Mouse (Mus musculus): ENCODE results near the gene Myh6. TPM values are rescaled to one million over a fixed set of nuclear protein-coding genes. Genes with fewer than 3 reads are reported as not detected.
"Not testable (repeated sequence)": the region's sequence is repeated elsewhere in the genome, so short reads cannot be mapped to it uniquely, and the experiment has no call there.

The Myh6 gene
- total RNA-seq, 4 experiments from 2014 or later, result not detected

DNA sequence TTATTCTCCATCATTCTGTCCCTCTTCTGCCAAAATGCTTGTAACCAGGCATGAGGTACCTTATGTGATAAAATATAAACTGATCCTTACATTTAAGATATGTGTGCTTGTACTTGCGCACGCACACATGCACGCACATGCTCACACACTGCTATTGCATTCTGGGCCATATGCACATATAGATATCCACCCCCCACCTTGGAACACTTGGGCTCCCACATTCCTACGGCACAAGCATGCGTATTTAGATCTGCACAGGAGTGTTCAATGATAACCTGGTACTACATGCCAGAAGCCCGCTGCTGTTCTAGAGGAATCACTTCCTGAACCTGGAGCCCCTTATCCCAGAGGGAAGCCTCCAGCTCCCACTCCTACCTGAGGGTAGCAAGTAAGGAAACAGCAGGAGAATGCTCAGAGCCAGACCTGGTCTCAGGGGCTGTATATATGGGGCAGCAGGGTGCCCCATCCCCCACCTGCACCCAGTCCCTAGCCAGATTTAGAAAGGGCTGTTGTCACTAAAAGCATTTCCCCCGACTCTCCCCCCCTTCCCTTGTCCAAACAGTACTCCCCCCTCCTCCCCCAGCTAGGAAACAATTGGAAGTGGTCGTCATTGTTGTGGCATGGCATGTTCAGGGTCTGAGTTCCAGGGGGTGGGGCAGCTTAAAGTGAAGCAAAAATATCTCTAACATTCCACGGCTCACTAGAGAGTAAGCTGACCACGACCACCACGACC is 27.6 kb upstream of the Myh6 start, which contains the start of gene Myh7:
Gene Myh7 (minus strand): TSS at position 491 of the 733 bp plus-strand sequence.
- DNase-seq, result no peak

- DNase-seq, result no peak
Observed at GRCm38 (mm10) chr14:54993636-54994035, 26.9 kb upstream of the Myh6 start.

DNA sequence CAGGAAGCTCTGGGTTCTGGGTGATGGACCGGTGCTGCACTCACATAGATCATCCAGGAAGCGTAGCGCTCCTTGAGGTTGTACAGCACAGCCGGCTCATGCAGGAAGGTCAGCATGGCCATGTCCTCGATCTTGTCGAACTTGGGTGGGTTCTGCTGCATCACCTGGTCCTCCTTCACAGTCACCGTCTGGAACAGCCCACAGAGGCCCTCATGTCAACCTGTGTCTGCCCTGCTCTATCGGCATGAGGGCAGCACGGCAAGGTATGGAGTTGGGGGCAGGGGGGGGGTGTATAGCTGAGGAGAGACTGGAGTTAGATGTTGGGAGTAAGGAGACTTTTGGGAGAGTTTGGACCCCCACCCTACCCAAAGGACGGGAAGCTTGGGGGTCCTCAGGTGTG is 25.5 kb upstream of the Myh6 start:
- DNase-seq, result no peak

- DNase-seq, result no peak
Observed at GRCm38 (mm10) chr14:54989886-54990441, 23.2 kb upstream of the Myh6 start.

- no peak for DNase-seq
Observed at GRCm38 (mm10) chr14:54988882-54989281, 22.2 kb upstream of the Myh6 start.

DNA sequence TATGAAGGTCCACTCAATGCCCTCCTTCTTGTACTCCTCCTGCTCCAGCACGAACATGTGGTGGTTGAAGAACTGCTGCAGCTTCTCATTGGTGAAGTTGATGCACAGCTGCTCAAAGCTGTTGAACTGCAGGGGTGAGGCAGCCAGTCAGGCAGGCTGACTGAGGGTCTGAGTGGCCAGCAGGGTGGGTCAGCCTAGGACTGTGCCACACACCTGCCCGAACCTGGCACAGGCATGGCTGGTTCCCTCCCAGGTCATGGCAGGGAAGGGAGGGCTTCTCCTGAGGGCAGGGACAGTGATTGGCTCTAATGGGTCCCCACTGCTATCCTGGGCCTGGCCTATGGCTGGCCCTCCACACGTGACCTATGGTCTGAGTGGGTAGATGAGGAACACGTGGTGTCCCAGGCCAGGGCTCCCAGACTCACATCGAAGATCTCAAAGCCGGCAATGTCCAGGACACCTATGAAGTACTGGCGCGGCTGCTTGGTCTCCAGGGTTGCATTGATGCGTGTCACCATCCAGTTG is 21.7 kb upstream of the Myh6 start:
- not testable (repeated sequence) for DNase-seq

DNA sequence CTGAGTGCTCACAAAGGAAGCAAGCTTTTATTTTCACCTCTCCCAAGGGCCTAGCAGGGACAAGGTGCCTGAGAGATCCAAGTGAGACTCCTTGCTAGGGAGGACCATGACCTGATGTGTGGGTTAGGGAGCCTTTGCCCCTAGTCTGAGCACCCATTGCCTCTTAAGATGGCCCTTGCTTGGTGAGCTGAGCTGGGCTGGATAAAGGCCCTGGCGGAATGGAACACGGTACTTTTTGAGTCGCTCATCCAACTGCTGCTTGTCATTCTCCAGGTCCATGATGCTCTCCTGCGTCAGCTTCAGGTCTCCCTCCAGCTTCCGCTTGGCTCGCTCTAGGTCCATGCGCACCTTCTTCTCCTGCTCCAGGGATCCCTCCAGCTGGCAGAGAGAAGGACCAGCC is 15.2 kb upstream of the Myh6 start:
- no peak for DNase-seq

GRCm38 (mm10) chr14:54978664-54979063 is 11.9 kb upstream of the Myh6 start:
- DNase-seq, result no peak

- no peak for DNase-seq
Observed at GRCm38 (mm10) chr14:54976633-54977032, 9.9 kb upstream of the Myh6 start, which contains the start of gene Gm17428. Gene Gm17428 (plus strand): TSS chr14:54976933.

DNA sequence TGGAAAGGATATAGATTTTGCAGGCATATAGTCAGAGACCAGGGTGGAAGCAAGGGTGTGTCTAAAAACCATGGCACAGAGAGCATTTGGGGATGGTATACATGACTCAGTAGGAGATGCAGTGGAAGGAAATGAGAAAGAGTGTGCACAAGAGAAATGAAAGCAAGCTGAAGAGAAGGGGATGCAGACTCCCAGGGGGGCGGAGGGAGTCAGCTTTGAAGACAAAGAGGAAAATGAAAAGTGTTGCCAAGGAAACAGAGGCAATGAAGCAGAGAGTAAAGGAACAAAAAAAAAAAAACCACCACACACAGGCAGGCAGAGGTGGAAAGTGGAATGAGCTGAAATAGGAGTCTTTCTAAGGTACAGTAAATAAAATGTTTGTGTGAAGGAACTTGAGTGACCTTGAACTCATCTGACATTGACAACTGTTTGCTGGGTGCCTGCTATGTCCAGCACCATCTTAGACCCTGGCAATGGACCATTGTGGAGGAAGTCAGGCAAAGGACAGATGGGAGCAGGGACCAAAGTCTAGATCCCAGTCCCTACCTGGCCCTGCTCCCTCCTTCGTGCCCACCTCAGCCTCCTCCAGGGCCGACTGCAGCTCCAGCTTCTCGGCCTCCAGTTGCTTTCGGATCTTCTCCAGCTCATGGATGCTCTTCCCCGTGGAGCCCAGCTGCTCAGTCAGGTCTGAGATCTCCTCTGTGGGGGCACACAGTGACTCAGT is 7.5 kb upstream of the Myh6 start:
- no peak for DNase-seq

DNA sequence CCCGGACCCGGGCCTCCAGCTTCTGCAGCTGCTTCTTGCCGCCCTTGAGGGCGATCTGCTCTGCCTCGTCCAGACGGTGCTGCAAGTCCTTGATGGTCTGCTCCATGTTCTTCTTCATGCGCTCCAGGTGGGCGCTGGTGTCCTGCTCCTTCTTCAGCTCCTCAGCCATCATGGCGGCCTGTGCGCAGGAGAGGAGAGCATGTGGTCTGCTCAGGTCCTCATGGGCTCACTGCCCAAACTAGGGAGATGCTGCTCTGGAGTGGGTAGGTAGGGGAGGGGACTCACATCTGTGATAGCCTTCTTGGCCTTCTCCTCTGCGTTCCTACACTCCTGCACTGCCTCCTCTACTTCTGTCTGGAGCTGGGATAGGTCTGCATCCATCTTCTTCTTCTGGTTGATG is 6.1 kb upstream of the Myh6 start:
- DNase-seq, result not testable (repeated sequence)

DNA sequence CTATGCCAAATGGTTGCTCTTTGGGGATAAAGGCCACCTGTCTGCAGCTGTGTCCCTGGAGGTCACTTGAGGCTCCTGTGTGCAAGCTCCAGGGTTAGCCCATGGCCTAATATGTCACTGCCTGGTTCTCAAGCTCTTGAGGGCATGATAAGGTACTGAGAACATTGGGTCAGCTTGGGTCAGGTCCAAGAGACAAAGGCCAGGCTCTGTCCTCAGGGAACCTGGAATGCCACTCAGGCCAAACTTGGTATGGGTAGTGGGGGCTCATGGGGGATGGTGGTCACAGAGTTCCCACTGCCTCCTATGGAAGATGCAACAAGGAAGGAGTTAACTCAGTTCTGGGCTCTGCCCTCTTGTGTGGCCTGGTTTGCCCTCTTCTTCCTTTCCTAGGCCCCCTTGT is 1.6 kb upstream of the Myh6 start:
- DNase-seq, result no peak

DNA sequence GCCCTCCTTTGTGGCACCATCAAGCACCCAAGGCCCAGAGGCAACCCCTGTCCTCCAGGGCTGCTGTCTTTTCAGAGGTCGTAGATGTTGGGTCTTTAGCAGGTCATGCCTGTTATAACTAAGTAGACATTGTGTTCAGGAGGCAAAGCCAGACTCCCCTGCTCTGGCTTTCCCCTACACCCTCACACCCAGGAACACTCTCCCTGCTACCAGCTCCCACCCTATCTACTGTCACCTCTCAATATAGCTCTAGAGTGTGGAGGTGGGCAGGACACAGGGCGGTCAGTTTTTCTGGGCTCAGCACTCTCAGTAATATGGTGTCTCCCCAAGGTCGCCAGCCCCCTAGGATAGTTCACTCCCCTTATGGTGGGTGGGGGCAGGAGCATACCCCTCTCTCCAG is 1.1 kb upstream of the Myh6 start:
- no peak for DNase-seq

- no peak for DNase-seq
Observed at GRCm38 (mm10) chr14:54965631-54966030, 1.1 kb downstream of the Myh6 start.

GRCm38 (mm10) chr14:54965044-54965443 is 1.7 kb downstream of the Myh6 start:
- no peak for DNase-seq

- DNase-seq, result no peak
Observed at GRCm38 (mm10) chr14:54963727-54964126, 3.0 kb downstream of the Myh6 start.

DNA sequence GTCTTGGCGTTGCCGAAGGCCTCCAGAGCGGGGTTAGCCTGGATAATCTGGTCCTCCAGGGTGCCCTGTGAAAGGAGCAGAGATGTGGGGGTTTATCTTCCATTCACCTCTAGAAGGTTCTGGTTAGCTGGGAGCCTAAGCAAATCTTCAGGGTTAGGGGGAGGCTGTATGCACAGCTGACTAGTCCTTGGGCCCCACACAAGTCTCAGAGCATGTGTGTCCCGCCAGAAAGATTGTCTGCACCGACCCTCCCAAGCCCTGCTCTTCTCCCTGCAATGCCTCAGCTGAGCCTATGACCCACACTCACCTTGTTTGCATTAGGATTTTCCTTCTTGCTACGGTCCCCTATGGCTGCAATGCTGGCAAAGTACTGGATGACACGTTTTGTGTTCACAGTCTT is 4.0 kb downstream of the Myh6 start:
- no peak for DNase-seq

GRCm38 (mm10) chr14:54961487-54961886 is 5.2 kb downstream of the Myh6 start:
- no peak for DNase-seq

DNA sequence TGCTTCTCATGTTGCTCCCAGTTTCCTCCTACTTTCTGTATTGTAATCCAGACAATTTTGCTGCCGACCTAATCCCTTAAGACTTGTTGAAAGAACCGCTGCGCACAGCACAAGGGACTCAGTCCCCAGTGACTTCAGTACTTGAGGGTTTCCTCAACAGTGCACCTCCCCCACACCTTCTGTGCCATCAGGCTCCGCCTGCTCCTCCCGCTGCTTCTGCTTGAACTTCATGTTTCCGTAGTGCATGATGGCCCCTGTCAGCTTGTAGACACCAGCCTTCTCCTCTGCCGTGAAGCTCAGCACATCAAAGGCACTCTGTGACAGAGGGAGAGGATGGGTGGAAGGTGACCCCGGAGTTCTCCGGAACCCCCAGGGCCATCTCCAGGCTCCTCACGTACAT is 6.0 kb downstream of the Myh6 start:
- no peak for DNase-seq

DNA sequence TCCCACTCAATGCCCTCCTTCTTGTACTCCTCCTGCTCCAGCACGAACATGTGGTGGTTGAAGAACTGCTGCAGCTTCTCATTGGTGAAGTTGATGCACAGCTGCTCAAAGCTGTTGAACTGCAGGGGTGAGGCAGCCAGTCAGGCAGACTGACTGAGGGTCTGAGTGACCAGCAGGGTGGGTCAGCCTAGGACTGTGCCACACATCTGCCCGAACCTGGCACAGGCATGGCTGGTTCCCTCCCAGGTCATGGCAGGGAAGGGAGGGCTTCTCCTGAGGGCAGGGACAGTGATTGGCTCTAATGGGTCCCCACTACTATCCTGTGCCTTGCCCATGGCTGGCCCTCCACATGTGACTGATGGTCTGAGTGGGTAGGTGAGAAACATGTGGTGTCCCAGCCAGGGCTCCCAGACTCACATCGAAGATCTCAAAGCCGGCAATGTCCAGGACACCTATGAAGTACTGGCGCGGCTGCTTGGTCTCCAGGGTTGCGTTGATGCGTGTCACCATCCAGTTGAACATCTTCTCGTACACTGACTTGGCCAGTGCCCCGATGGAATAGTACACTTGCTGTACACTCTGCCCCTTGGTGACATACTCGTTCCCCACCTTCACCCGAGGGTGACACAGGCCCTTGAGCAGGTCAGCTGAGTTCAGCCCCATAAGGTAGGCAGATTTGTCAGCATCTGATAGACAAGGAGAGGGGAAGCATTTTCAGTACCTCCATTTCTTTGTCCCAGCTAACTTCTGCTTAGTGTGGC is 6.7 kb downstream of the Myh6 start:
- DNase-seq, result not testable (repeated sequence)

GRCm38 (mm10) chr14:54959197-54959596 is 7.5 kb downstream of the Myh6 start:
- no peak for DNase-seq

GRCm38 (mm10) chr14:54958503-54958902 is 8.2 kb downstream of the Myh6 start:
- DNase-seq, result no peak

DNA sequence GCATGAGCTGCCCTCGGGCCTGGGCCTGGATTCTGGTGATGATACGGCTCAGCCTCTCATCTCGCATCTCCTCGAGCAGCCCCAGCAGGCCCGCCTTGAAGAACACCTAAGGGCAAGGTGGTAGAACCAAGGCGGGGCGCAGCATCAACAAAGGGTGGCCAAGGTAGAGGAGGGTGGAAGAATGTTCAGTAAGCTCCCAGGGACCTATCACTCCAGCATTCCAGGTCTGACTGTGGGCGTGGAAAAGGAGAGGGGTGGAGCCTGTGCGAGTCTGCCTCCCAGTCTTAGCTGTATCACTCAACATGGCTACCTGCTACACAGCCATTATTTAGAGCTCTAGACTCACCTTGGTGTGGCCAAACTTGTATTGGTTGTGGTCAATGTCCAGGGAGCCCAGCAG is 10.2 kb downstream of the Myh6 start:
- DNase-seq, result no peak
